Mouse (Mus musculus): Measurements from ENCODE around the gene Drd3. TPM values are rescaled to one million over a fixed set of nuclear protein-coding genes. Genes with fewer than 3 reads are reported as not detected.

Gene Drd3
- total RNA-seq, 1 experiment, result 0.45 TPM

DNA sequence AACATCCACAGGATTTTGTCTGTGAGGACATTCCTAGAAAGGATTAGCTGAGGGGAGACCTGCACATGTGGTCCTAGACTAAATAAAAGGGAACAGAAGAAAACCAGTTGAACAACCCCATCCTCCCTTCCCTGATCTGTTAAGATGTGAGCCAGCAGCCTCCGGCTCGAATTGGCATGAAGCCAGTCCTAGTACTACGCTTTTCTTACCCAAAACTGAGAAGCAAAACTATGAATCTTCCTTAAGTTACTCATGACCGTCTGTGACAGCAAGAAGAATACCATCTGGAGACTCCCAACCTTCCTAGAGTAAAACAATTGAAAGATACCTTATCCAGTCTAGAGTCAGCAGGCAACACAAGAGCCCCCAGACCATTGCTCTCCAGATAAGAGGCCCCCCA is 15.9 kb upstream of the Drd3 start:
- H3K4me3 ChIP-seq (ENCODE audit: insufficient read depth in 1 of 2, low read depth in 1 of 2, low read length in 2 of 2, poor library complexity in 1 of 2, severe bottlenecking in 1 of 2), result no peak overlapping the region
- no peaks in the 10 kb centered on the region for H3K4me1 ChIP-seq (ENCODE audit: control insufficient read depth in 2 of 2, insufficient read depth in 2 of 2, low read length in 2 of 2, poor library complexity in 1 of 2)
- H3K27ac ChIP-seq (ENCODE audit: insufficient read depth, low read depth, low read length, poor library complexity, severe bottlenecking), result no peak overlapping the region
- DNase-seq (ENCODE audit: low read depth, low spot score), result no peak
- no peaks in the 10 kb centered on the region for H3K9me3 ChIP-seq (ENCODE audit: control insufficient read depth, insufficient read depth, low read depth, low read length)
- H3K36me3 ChIP-seq (ENCODE audit: control insufficient read depth, insufficient read depth, low read length, poor library complexity, severe bottlenecking), result no peaks in the 10 kb centered on the region
- TF ChIP-seq CHD2 (IDR thresholded peaks at IDR 0.05; ENCODE audit: low read depth, low read length), result no peak
- no peak for TF ChIP-seq HCFC1 (IDR thresholded peaks at IDR 0.05; ENCODE audit: borderline replicate concordance, insufficient read depth, low read length)
- TF ChIP-seq ZC3H11A (IDR thresholded peaks at IDR 0.05; ENCODE audit: borderline replicate concordance, low read depth, low read length), result no peak
- TF ChIP-seq MAFK (IDR thresholded peaks at IDR 0.05; ENCODE audit: insufficient read depth, low read depth, low read length), result no peak
- TF ChIP-seq ZNF384 (IDR thresholded peaks at IDR 0.05; ENCODE audit: low read depth, low read length), result no peak
- in situ Hi-C loops (cut with MboI; ENCODE audit: low sequenced_read_pairs in 2 of 2, unreplicated experiment in 2 of 2), result no loop called here
- H3K9ac ChIP-seq (ENCODE audit: insufficient read depth, low read depth, low read length, poor library complexity, severe bottlenecking), result no peak overlapping the region

DNA sequence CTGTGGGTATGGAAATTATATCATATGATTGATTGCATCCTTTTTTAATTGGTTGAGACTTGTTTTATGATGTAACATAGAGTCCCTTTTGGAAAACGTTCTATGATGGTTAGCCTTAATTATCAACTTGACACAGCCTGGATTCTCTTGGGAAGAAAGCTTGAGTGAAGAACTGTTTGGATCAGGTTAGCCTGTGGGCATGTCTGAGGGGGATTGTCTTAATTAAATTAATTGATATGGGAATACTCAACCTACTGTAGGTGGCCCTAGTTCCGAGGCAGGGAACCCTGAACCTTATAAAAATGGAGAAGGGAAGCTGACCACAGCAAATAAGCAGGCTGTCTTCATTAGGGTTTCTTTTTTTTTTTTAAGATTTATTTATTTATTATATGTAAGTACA is 12.9 kb upstream of the Drd3 start:
- H3K9ac ChIP-seq (ENCODE audit: insufficient read depth, low read depth, low read length, poor library complexity, severe bottlenecking), result no peak overlapping the region

DNA sequence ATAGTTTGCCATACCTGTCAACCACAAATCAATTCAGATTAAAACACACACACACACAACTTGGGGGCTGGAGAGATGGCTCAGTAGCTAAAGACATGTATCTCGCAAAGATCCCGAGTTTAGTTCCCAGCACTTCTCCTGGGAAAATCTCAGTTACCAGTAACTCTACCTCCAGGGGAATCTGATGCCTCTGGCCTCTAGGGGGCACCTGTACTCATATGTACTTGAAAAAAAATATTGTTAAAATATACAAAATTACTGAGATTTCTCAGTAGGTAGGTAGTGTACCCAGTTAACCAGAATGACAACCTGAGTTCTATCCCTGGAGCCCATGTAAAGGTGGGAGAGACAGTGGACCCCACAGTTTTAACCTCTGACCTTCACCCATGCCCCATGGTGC is 5.4 kb upstream of the Drd3 start:
- DNase-seq (ENCODE audit: low read depth, low spot score), result no peak
- Histone ChIP-seq H3K9ac (ENCODE audit: insufficient read depth, low read depth, low read length, poor library complexity, severe bottlenecking) (no peak overlapping the region), H3K36me3 (ENCODE audit: control insufficient read depth, insufficient read depth, low read length, poor library complexity, severe bottlenecking) (no peaks in the 10 kb centered on the region), H3K9me3 (ENCODE audit: control insufficient read depth, insufficient read depth, low read depth, low read length) (no peaks in the 10 kb centered on the region), H3K4me3 (ENCODE audit: insufficient read depth in 1 of 2, low read depth in 1 of 2, low read length in 2 of 2, poor library complexity in 1 of 2, severe bottlenecking in 1 of 2) (no peak overlapping the region), H3K27ac (ENCODE audit: insufficient read depth, low read depth, low read length, poor library complexity, severe bottlenecking) (no peak overlapping the region), H3K4me1 (ENCODE audit: control insufficient read depth in 2 of 2, insufficient read depth in 2 of 2, low read length in 2 of 2, poor library complexity in 1 of 2) (no peaks in the 10 kb centered on the region)
- in situ Hi-C loops (cut with MboI; ENCODE audit: low sequenced_read_pairs in 2 of 2, unreplicated experiment in 2 of 2), result no loop called here
- TF ChIP-seq CHD2 (IDR thresholded peaks at IDR 0.05; ENCODE audit: low read depth, low read length), result no peak
- no peak for TF ChIP-seq HCFC1 (IDR thresholded peaks at IDR 0.05; ENCODE audit: borderline replicate concordance, insufficient read depth, low read length)
- TF ChIP-seq ZNF384 (IDR thresholded peaks at IDR 0.05; ENCODE audit: low read depth, low read length), result no peak
- no peak for TF ChIP-seq MAFK (IDR thresholded peaks at IDR 0.05; ENCODE audit: insufficient read depth, low read depth, low read length)
- TF ChIP-seq ZC3H11A (IDR thresholded peaks at IDR 0.05; ENCODE audit: borderline replicate concordance, low read depth, low read length), result no peak

More for the DNA sequence above, 12.9 kb upstream of the Drd3 start:
- no peaks in the 10 kb centered on the region for H3K36me3 ChIP-seq (ENCODE audit: control insufficient read depth, insufficient read depth, low read length, poor library complexity, severe bottlenecking)
- H3K9me3 ChIP-seq (ENCODE audit: control insufficient read depth, insufficient read depth, low read depth, low read length), result no peaks in the 10 kb centered on the region
- in situ Hi-C loops (cut with MboI; ENCODE audit: low sequenced_read_pairs in 2 of 2, unreplicated experiment in 2 of 2), result no loop called here
- no peak overlapping the region for H3K4me3 ChIP-seq (ENCODE audit: insufficient read depth in 1 of 2, low read depth in 1 of 2, low read length in 2 of 2, poor library complexity in 1 of 2, severe bottlenecking in 1 of 2)
- no peak for DNase-seq (ENCODE audit: low read depth, low spot score)
- TF ChIP-seq ZC3H11A (IDR thresholded peaks at IDR 0.05; ENCODE audit: borderline replicate concordance, low read depth, low read length) (no peak), MAFK (IDR thresholded peaks at IDR 0.05; ENCODE audit: insufficient read depth, low read depth, low read length) (no peak), ZNF384 (IDR thresholded peaks at IDR 0.05; ENCODE audit: low read depth, low read length) (no peak)
- no peaks in the 10 kb centered on the region for H3K4me1 ChIP-seq (ENCODE audit: control insufficient read depth in 2 of 2, insufficient read depth in 2 of 2, low read length in 2 of 2, poor library complexity in 1 of 2)
- H3K27ac ChIP-seq (ENCODE audit: insufficient read depth, low read depth, low read length, poor library complexity, severe bottlenecking), result no peak overlapping the region

DNA sequence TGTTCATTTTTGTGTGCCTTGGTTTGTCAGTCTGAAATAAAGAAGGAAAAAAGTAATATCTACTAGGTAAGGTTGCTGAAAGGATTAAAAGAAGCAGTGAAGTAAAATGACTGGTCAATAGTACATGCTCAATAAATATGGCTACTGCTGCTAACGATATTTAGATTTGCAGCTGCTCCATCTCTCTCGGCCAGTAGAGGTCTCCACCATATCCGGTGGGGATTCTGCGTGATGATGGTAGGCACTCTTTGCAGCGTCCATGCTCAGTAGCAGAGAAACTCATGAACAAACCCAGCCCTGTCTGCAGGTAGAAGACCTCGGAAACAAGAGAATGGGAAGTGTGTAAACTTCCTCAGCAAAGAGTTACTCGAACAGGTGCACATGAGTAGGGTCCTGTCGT is 926 bp upstream of the Drd3 start:
- Histone ChIP-seq H3K9ac (ENCODE audit: insufficient read depth, low read depth, low read length, poor library complexity, severe bottlenecking) (no peak overlapping the region), H3K27ac (ENCODE audit: insufficient read depth, low read depth, low read length, poor library complexity, severe bottlenecking) (no peak overlapping the region), H3K36me3 (ENCODE audit: control insufficient read depth, insufficient read depth, low read length, poor library complexity, severe bottlenecking) (no peaks in the 10 kb centered on the region), H3K9me3 (ENCODE audit: control insufficient read depth, insufficient read depth, low read depth, low read length) (no peaks in the 10 kb centered on the region), H3K4me3 (ENCODE audit: insufficient read depth in 1 of 2, low read depth in 1 of 2, low read length in 2 of 2, poor library complexity in 1 of 2, severe bottlenecking in 1 of 2) (no peak overlapping the region), H3K4me1 (ENCODE audit: control insufficient read depth in 2 of 2, insufficient read depth in 2 of 2, low read length in 2 of 2, poor library complexity in 1 of 2) (no peaks in the 10 kb centered on the region; a peak in 1 of 4 replicates)
- peak; percentile 22; the same call in 1 of the 2 replicates for TF ChIP-seq ZC3H11A (IDR thresholded peaks at IDR 0.05; ENCODE audit: borderline replicate concordance, low read depth, low read length)
- TF ChIP-seq HCFC1 (IDR thresholded peaks at IDR 0.05; ENCODE audit: borderline replicate concordance, insufficient read depth, low read length), result no peak
- in situ Hi-C loops (cut with MboI; ENCODE audit: low sequenced_read_pairs in 2 of 2, unreplicated experiment in 2 of 2), result no loop called here
- DNase-seq (ENCODE audit: low read depth, low spot score), result peak; percentile 11

DNA sequence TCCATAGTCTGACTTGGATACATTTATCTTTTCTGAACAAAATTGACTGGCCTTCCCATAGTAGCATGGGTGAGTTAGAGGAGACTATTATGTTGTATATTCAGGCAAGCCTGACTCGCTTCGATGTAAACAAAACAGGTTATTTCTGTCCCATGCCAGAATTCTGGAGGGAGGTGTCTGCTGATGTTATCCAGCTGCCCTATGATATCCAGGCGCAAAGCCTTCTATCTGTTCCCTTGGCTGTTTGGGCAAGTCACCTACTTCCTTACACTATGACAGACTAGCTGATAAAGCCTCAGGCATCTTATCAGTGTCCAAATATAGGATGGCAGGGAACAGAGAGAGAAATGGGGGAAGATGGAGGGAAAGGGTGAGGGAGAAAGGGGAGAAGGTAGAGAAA is 18.5 kb downstream of the Drd3 start:
- no peak for TF ChIP-seq MAFK (IDR thresholded peaks at IDR 0.05; ENCODE audit: insufficient read depth, low read depth, low read length)
- no peak for TF ChIP-seq HCFC1 (IDR thresholded peaks at IDR 0.05; ENCODE audit: borderline replicate concordance, insufficient read depth, low read length)
- no peak for TF ChIP-seq ZNF384 (IDR thresholded peaks at IDR 0.05; ENCODE audit: low read depth, low read length)
- TF ChIP-seq CHD2 (IDR thresholded peaks at IDR 0.05; ENCODE audit: low read depth, low read length), result no peak
- no peak for TF ChIP-seq ZC3H11A (IDR thresholded peaks at IDR 0.05; ENCODE audit: borderline replicate concordance, low read depth, low read length)
- Histone ChIP-seq H3K27ac (ENCODE audit: insufficient read depth, low read depth, low read length, poor library complexity, severe bottlenecking) (no peak overlapping the region), H3K4me1 (ENCODE audit: control insufficient read depth in 2 of 2, insufficient read depth in 2 of 2, low read length in 2 of 2, poor library complexity in 1 of 2) (no peaks in the 10 kb centered on the region), H3K4me3 (ENCODE audit: insufficient read depth in 1 of 2, low read depth in 1 of 2, low read length in 2 of 2, poor library complexity in 1 of 2, severe bottlenecking in 1 of 2) (no peak overlapping the region), H3K9ac (ENCODE audit: insufficient read depth, low read depth, low read length, poor library complexity, severe bottlenecking) (no peak overlapping the region), H3K9me3 (ENCODE audit: control insufficient read depth, insufficient read depth, low read depth, low read length) (no peaks in the 10 kb centered on the region), H3K36me3 (ENCODE audit: control insufficient read depth, insufficient read depth, low read length, poor library complexity, severe bottlenecking) (no peaks in the 10 kb centered on the region)
- no peak for DNase-seq (ENCODE audit: low read depth, low spot score)
- in situ Hi-C loops (cut with MboI; ENCODE audit: low sequenced_read_pairs in 2 of 2, unreplicated experiment in 2 of 2), result no loop called here
